Mouse (Mus musculus): ENCODE results near the gene Tnnc2. TPM values are rescaled to one million over a fixed set of nuclear protein-coding genes. Genes with fewer than 3 reads are reported as not detected.

Tnnc2 gene
- polyA plus RNA-seq, 1 experiment from 2014 or later: not detected

DNA sequence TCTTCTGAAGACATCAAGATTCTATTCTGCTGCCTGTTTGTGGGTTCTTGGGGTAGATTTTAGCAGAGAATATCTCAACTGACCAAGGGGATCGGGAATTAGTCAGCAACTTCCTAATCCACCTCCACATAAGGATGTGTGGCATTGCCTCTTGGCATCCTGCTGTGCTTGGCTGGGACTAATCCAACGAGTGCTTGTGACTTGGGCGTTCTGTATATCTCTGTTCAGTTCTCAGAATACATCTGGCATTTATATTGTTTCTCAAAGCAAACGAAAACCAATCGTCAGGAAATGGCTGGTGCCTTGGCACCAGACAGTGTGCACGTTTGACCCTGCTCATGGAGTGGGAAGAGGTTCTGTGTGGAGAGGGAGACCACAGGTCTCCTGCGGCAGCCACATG is 39.9 kb downstream of the Tnnc2 start:
- Histone ChIP-seq H3K4me3 (no peak overlapping the region), H3K9me3 (no peaks in the 10 kb centered on the region), H3K4me1 (peaks cover 5% of the 10 kb centered on the region), H3K27ac (no peak overlapping the region), H3K27me3 (ENCODE audit: poor library complexity, severe bottlenecking) (no peaks in the 10 kb centered on the region), H3K36me3 (replicated peaks) (no peaks in the 10 kb centered on the region)
- DNase-seq (ENCODE audit: extremely low spot score, low spot score): no peak
- 65% methylated on average over 7 of the region's 7 CpGs for WGBS

DNA sequence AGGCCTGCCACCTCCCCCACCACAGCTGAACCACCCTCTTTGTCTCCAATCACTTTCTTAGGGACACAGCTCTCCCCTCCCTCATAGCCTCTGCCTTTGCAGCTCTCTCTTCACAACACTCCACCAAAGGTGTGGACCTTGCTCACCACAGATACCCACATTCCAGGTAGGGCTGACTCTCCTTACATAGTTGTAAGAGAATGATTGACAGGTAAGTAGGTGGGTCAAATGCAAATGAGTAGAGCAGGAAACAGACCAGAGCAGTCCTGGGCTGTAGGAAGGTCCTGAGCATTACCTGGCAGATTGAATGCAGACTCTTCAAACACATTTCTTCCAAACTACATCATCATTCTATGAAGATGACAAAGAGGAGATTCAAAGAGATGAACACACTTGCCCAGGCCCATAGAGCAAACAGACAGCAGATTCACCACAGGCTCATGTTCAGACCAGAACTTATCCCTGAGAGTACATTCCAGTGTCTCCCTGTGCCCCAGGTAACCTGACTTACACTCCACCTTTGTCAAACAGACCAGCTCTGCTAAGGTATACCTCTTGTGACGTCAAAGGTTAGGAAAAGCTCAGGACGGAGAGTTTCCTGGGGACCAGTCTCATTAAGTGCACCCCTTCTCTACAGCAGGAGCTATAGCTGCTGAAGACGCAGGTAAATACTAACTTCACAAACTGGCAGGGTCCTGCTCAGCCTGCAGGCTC is 42.2 kb downstream of the Tnnc2 start:
- 73% methylated on average over 3 of the region's 3 CpGs for WGBS
- H3K27ac ChIP-seq: no peak overlapping the region
- DNase-seq (ENCODE audit: extremely low spot score, low spot score): no peak

DNA sequence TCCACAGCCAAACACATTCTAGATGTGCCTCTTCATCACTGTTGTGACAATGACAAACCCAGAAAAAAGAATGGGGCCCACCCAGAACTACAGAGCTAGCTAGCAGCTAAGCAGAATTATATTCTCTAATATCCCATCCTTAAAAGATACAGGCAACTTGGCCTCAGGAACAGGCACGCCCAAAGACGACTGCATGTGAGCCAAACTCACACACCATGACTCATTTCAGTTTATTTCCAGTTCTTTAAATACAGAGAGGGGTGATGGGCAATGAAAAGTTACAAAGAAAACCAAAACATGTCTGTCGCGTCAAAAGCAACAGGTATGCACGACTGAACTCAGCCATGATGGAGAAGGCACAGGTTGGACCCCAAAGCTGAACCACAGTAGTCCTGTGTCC is 44.3 kb downstream of the Tnnc2 start:
- no peaks in the 10 kb centered on the region for H3K36me3 ChIP-seq (replicated peaks)
- 93% methylated on average over 5 of the region's 5 CpGs for WGBS
- no peak overlapping the region for H3K4me3 ChIP-seq
- H3K4me1 ChIP-seq: 0 out of 2 replicates have a peak, but pooled peaks cover 7% of the 10 kb centered on the region
- H3K9me3 ChIP-seq: no peaks in the 10 kb centered on the region
- no peaks in the 10 kb centered on the region; the same call in 1 of the 2 replicates for H3K27me3 ChIP-seq (ENCODE audit: poor library complexity, severe bottlenecking)
- no peak for DNase-seq (ENCODE audit: extremely low spot score, low spot score)
- no peak overlapping the region for H3K27ac ChIP-seq

More for the DNA sequence above, 42.2 kb downstream of the Tnnc2 start:
- H3K4me3 ChIP-seq: no peak overlapping the region
- no peaks in the 10 kb centered on the region; the same call in 1 of the 2 replicates for H3K27me3 ChIP-seq (ENCODE audit: poor library complexity, severe bottlenecking)
- no peaks in the 10 kb centered on the region for H3K9me3 ChIP-seq
- no peaks in the 10 kb centered on the region for H3K36me3 ChIP-seq (replicated peaks)
- H3K4me1 ChIP-seq: 0 out of 2 replicates have a peak, but pooled peaks cover 7% of the 10 kb centered on the region

DNA sequence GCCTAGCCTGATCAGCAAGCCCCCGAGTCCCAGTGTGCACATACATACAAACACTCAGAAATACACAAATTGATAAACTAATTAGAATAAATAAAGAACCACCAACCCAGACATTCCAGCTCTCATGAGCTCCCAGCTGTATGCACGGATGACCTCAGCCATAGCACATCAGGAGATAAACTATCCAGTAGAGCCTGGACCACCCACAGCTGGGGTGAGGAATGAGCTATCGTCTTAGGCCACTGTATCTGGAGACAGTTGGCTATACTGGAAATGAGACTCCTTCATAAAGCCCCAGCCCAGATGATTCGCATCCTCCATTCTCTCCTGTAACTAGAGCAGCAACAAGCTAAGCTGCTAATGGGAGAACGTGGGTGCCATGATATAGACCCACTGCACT is 44.9 kb downstream of the Tnnc2 start:
- Histone ChIP-seq H3K27ac (no peak overlapping the region), H3K4me3 (no peak overlapping the region), H3K4me1 (0 out of 2 replicates have a peak, but pooled peaks cover 3% of the 10 kb centered on the region), H3K9me3 (no peaks in the 10 kb centered on the region), H3K27me3 (ENCODE audit: poor library complexity, severe bottlenecking) (no peaks in the 10 kb centered on the region; the same call in 1 of the 2 replicates), H3K36me3 (replicated peaks) (no peaks in the 10 kb centered on the region)
- WGBS: 89% methylated on average over 5 of the region's 5 CpGs
- no peak for DNase-seq (ENCODE audit: extremely low spot score, low spot score)

DNA sequence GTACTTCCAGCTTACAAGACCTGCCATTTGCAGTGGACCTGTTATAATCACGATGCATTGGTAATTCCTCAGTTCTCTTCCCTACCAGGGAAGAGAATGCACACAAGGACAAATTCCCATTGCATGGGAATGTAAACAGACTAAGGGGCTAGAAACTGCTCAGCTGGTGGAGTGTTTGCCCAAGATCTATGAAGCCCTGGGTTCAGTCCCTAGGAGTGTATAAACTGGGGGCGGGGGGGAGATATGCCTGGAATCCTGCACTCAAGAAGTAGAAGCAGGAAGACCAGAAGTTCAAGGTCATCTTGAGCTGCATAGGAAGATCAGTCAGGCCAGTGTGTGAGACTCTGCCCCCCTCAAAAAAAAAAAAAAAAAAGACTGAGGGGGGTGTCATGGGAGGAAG is 46.5 kb downstream of the Tnnc2 start:
- no peaks in the 10 kb centered on the region; the same call in 1 of the 2 replicates for H3K27me3 ChIP-seq (ENCODE audit: poor library complexity, severe bottlenecking)
- no peak overlapping the region for H3K27ac ChIP-seq
- H3K9me3 ChIP-seq: no peaks in the 10 kb centered on the region
- no peak overlapping the region for H3K4me3 ChIP-seq
- 89% methylated on average over 2 of the region's 2 CpGs for WGBS
- no peaks in the 10 kb centered on the region for H3K36me3 ChIP-seq (replicated peaks)
- H3K4me1 ChIP-seq: 0 out of 2 replicates have a peak, but pooled peaks cover 3% of the 10 kb centered on the region
- DNase-seq (ENCODE audit: extremely low spot score, low spot score): no peak

DNA sequence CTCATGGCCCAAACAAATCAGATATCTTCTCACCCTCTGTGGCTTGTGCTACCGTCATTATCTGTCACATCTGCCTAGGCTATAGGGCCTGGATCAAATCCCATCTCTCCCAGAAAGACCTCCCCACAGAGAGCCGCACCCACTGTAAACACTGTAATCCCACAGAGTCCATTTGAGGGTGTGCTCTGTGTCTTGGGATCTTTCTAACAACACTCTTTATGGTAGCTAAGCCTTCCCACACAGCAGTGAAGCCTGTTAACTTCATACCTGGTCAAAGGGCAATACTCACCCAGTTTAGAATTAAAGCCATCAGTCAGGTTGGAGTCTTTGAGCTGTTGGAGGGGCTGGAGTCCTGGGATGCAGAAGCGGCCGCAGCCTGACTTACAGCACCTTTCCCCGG is 48.0 kb downstream of the Tnnc2 start:
- Histone ChIP-seq H3K27me3 (ENCODE audit: poor library complexity, severe bottlenecking) (no peaks in the 10 kb centered on the region; the same call in 1 of the 2 replicates), H3K4me3 (no peak overlapping the region), H3K4me1 (0 out of 2 replicates have a peak, but pooled peaks cover 3% of the 10 kb centered on the region), H3K9me3 (no peaks in the 10 kb centered on the region), H3K36me3 (replicated peaks) (no peaks in the 10 kb centered on the region), H3K27ac (no peak overlapping the region)
- WGBS: 82% methylated on average over 5 of the region's 5 CpGs
- no peak for DNase-seq (ENCODE audit: extremely low spot score, low spot score)

Other genes with a start within 250 kb of the Tnnc2 start
- 57.8 and 71.3 TPM in 2 replicates for gene Wfdc2, start 217.6 kb downstream of the Tnnc2 start, polyA plus RNA-seq (2016; fragmentation: Nextera tagmentation; extraction: Ambion mirVana)
- not detected in 2 replicates for gene Spint3, start 206.5 kb downstream of the Tnnc2 start, polyA plus RNA-seq (2016; fragmentation: Nextera tagmentation; extraction: Ambion mirVana)
- gene Wfdc6a, start 194.5 kb downstream of the Tnnc2 start, polyA plus RNA-seq (2016; fragmentation: Nextera tagmentation; extraction: Ambion mirVana): not detected in 2 replicates
- gene Eppin, start 186.4 kb downstream of the Tnnc2 start, polyA plus RNA-seq (2016; fragmentation: Nextera tagmentation; extraction: Ambion mirVana): not detected in 2 replicates
- gene Wfdc6b, start 166.4 kb downstream of the Tnnc2 start, polyA plus RNA-seq (2016; fragmentation: Nextera tagmentation; extraction: Ambion mirVana): not detected in 2 replicates
- gene Wfdc8, start 166.3 kb downstream of the Tnnc2 start, polyA plus RNA-seq (2016; fragmentation: Nextera tagmentation; extraction: Ambion mirVana): not detected in 2 replicates
- not detected in 2 replicates for gene Wfdc16, start 141.2 kb downstream of the Tnnc2 start, polyA plus RNA-seq (2016; fragmentation: Nextera tagmentation; extraction: Ambion mirVana)
- gene Wfdc10, start 123.9 kb downstream of the Tnnc2 start, polyA plus RNA-seq (2016; fragmentation: Nextera tagmentation; extraction: Ambion mirVana): not detected in 2 replicates
- gene Wfdc9, start 123.4 kb downstream of the Tnnc2 start, polyA plus RNA-seq (2016; fragmentation: Nextera tagmentation; extraction: Ambion mirVana): not detected in 2 replicates
- not detected in 2 replicates for gene Wfdc11, start 105.9 kb downstream of the Tnnc2 start, polyA plus RNA-seq (2016; fragmentation: Nextera tagmentation; extraction: Ambion mirVana)
- gene Wfdc13, start 94.9 kb downstream of the Tnnc2 start, polyA plus RNA-seq (2016; fragmentation: Nextera tagmentation; extraction: Ambion mirVana): not detected in 2 replicates
- not detected in 2 replicates for gene Spint4, start 81.5 kb downstream of the Tnnc2 start, polyA plus RNA-seq (2016; fragmentation: Nextera tagmentation; extraction: Ambion mirVana)
- gene Spint5, start 64.7 kb downstream of the Tnnc2 start, polyA plus RNA-seq (2016; fragmentation: Nextera tagmentation; extraction: Ambion mirVana): not detected in 2 replicates
- 0.61 and 1.0 TPM in 2 replicates for gene Wfdc3, start 34.0 kb downstream of the Tnnc2 start, polyA plus RNA-seq (2016; fragmentation: Nextera tagmentation; extraction: Ambion mirVana)
- 80.6 and 81.1 TPM in 2 replicates for gene Dnttip1, start 34.0 kb downstream of the Tnnc2 start, polyA plus RNA-seq (2016; fragmentation: Nextera tagmentation; extraction: Ambion mirVana)
- 638 and 648 TPM in 2 replicates for gene Ube2c, start 10.1 kb downstream of the Tnnc2 start, polyA plus RNA-seq (2016; fragmentation: Nextera tagmentation; extraction: Ambion mirVana)
- gene Snx21, start 5.9 kb upstream of the Tnnc2 start, polyA plus RNA-seq (2016; fragmentation: Nextera tagmentation; extraction: Ambion mirVana): 10.4 and 11.0 TPM in 2 replicates
- 15.3 and 16.3 TPM in 2 replicates for gene Acot8, start 24.9 kb upstream of the Tnnc2 start, polyA plus RNA-seq (2016; fragmentation: Nextera tagmentation; extraction: Ambion mirVana)
- gene Zswim3, start 25.1 kb upstream of the Tnnc2 start, polyA plus RNA-seq (2016; fragmentation: Nextera tagmentation; extraction: Ambion mirVana): 8.6 and 9.2 TPM in 2 replicates
- gene Zswim1, start 42.7 kb upstream of the Tnnc2 start, polyA plus RNA-seq (2016; fragmentation: Nextera tagmentation; extraction: Ambion mirVana): 25.5 and 25.9 TPM in 2 replicates
- gene Spata25, start 48.6 kb upstream of the Tnnc2 start, polyA plus RNA-seq (2016; fragmentation: Nextera tagmentation; extraction: Ambion mirVana): 0.19 TPM in 1 of 2 replicates, not detected in the other
- gene Ctsa, start 52.9 kb upstream of the Tnnc2 start, polyA plus RNA-seq (2016; fragmentation: Nextera tagmentation; extraction: Ambion mirVana): 77.8 and 80.4 TPM in 2 replicates
- gene Neurl2, start 53.5 kb upstream of the Tnnc2 start, polyA plus RNA-seq (2016; fragmentation: Nextera tagmentation; extraction: Ambion mirVana): 3.9 and 4.5 TPM in 2 replicates
- 36.6 and 40.0 TPM in 2 replicates for gene Pltp, start 77.7 kb upstream of the Tnnc2 start, polyA plus RNA-seq (2016; fragmentation: Nextera tagmentation; extraction: Ambion mirVana)
- gene Pcif1, start 99.3 kb upstream of the Tnnc2 start, polyA plus RNA-seq (2016; fragmentation: Nextera tagmentation; extraction: Ambion mirVana): 78.3 and 84.6 TPM in 2 replicates
- gene Zfp335, start 131.8 kb upstream of the Tnnc2 start, polyA plus RNA-seq (2016; fragmentation: Nextera tagmentation; extraction: Ambion mirVana): 16.0 and 16.6 TPM in 2 replicates
- gene Mmp9, start 160.8 kb upstream of the Tnnc2 start, polyA plus RNA-seq (2016; fragmentation: Nextera tagmentation; extraction: Ambion mirVana): 0.45 TPM in 1 of 2 replicates, not detected in the other
- gene Slc12a5, start 180.8 kb upstream of the Tnnc2 start, polyA plus RNA-seq (2016; fragmentation: Nextera tagmentation; extraction: Ambion mirVana): 0.92 and 0.93 TPM in 2 replicates

All from forebrain, embryonic 10.5 days (tissue).